Mouse (Mus musculus) right cerebral cortex, adult 2 months (tissue): ENCODE data around the gene Gm4907.
"Not testable (repeated sequence)": the region's sequence is repeated elsewhere in the genome, so short reads cannot be mapped to it uniquely, and the experiment has no call there.

Source experiments
- DNase-seq, 2 experiments: peaks; one replicate each; pipeline ENCODE4 v3.0.0; 2021 to 2022; ENCODE audit warnings: low spot score in 2 of 2

Gene Gm4907

GRCm38 (mm10) chrX:23882253-23882652, at the start of gene Gm4907:
Gm4907 (plus strand) TSS chrX:23882553.
- DNase-seq, result not testable (repeated sequence)

GRCm38 (mm10) chrX:23833784-23834183, 48.6 kb upstream of the Gm4907 start:
- not testable (repeated sequence) for DNase-seq

- no peak for DNase-seq
Observed at GRCm38 (mm10) chrX:23840921-23841320, 41.4 kb upstream of the Gm4907 start.

GRCm38 (mm10) chrX:23954161-23954560, 71.8 kb downstream of the Gm4907 start:
- no peak for DNase-seq
